ENCODE assay signal across 8 mouse cellular contexts in genomic region chr7:19344237-19344847, GRCm38 (mm10). TPM values are rescaled to one million over a fixed set of nuclear protein-coding genes. Genes with fewer than 3 reads are reported as not detected.
DNase-seq lines count a peak whose midpoint lies in the region; ATAC-seq lines count a peak whose summit lies in the region.

Gene Ercc1 (plus strand): TSS chr7:19344778.

- 27% methylated on average over 12 of the region's 12 CpGs for WGBS in embryonic facial prominence, embryonic 11.5 days
- WGBS in heart, embryonic 13.5 days, result 26% methylated on average over 12 of the region's 12 CpGs

- H3K4me2 ChIP-seq in embryonic facial prominence, embryonic 11.5 days (ENCODE audit: low read depth, low read length), result peak within 1 kb of the TSS; percentile 60
- peak within 1 kb of the TSS; percentile 86 for H3K4me2 ChIP-seq in heart, embryonic 13.5 days

- peak within 1 kb of the TSS; percentile 78 for H3K27ac ChIP-seq in embryonic facial prominence, embryonic 11.5 days (replicated peaks; ENCODE audit: low read depth, low read length)
- H3K27ac ChIP-seq in heart, embryonic 13.5 days (replicated peaks), result peak within 1 kb of the TSS; percentile 78

- no peaks in the 10 kb centered on the region for H3K9me3 ChIP-seq in erythroblast, embryonic 14.5 days (ENCODE audit: control insufficient read depth, low read length)
- H3K9me3 ChIP-seq in embryonic facial prominence, embryonic 11.5 days (replicated peaks; ENCODE audit: control insufficient read depth, low read length), result no peaks in the 10 kb centered on the region
- no peaks in the 10 kb centered on the region for H3K9me3 ChIP-seq in heart, embryonic 13.5 days

- peaks cover 29% of the 10 kb centered on the region for H3K4me1 ChIP-seq in erythroblast, embryonic 14.5 days (ENCODE audit: control insufficient read depth)
- H3K4me1 ChIP-seq in embryonic facial prominence, embryonic 11.5 days (ENCODE audit: control insufficient read depth, insufficient read depth, low read length), result no peaks in the 10 kb centered on the region; the same call in 1 of the 2 replicates
- peaks cover 52% of the 10 kb centered on the region for H3K4me1 ChIP-seq in heart, embryonic 13.5 days

- no peaks in the 10 kb centered on the region; the same call in 1 of the 2 replicates for H3K36me3 ChIP-seq in erythroblast, embryonic 14.5 days (ENCODE audit: control insufficient read depth)
- H3K36me3 ChIP-seq in embryonic facial prominence, embryonic 11.5 days (replicated peaks; ENCODE audit: control insufficient read depth, insufficient read depth, low read depth, low read length), result no peaks in the 10 kb centered on the region
- peaks cover 26% of the 10 kb centered on the region for H3K36me3 ChIP-seq in heart, embryonic 13.5 days

- peak within 1 kb of the TSS; percentile 67 for H3K4me3 ChIP-seq in erythroblast, embryonic 14.5 days (replicated peaks)
- peak within 1 kb of the TSS; percentile 67 for H3K4me3 ChIP-seq in embryonic facial prominence, embryonic 11.5 days (ENCODE audit: low read depth, low read length)
- peak within 1 kb of the TSS; percentile 75 for H3K4me3 ChIP-seq in heart, embryonic 13.5 days

- intact Hi-C loops in left cerebral cortex, postnatal 10 days (cut with DNase I), result loop anchor here (5.0 kb wide), 1 partner anchor 107 kb away; no protein-coding TSS in a partner anchor

- peak; percentile 43 to 49 for DNase-seq in B cell, adult 2 months
- no peak for DNase-seq in embryonic facial prominence, embryonic 11.5 days (ENCODE audit: low spot score)
- no peak for DNase-seq in left cerebral cortex, postnatal 10 days (ENCODE audit: extremely low spot score in 1 of 2, low spot score in 2 of 2)
- no peak for DNase-seq in Muller cell, postnatal 12 days (ENCODE audit: inconsistent ontology term)

- peak within 1 kb of the TSS; percentile 74 for H3K9ac ChIP-seq in embryonic facial prominence, embryonic 11.5 days (replicated peaks; ENCODE audit: low read length)
- H3K9ac ChIP-seq in heart, embryonic 13.5 days, result peak within 1 kb of the TSS; percentile 85

- H3K27me3 ChIP-seq in erythroblast, embryonic 14.5 days (ENCODE audit: control insufficient read depth), result peaks cover 53% of the 10 kb centered on the region
- peaks cover 2% of the 10 kb centered on the region; the same call in 1 of the 2 replicates for H3K27me3 ChIP-seq in embryonic facial prominence, embryonic 11.5 days (ENCODE audit: control insufficient read depth, insufficient read depth, low read length)
- H3K27me3 ChIP-seq in heart, embryonic 13.5 days (replicated peaks), result peaks cover 5% of the 10 kb centered on the region; the same call in 1 of the 2 replicates

- ATAC-seq in erythroblast, adult 5-6 weeks (replicated peaks; ENCODE audit: low FRiP score, poor library complexity, severe bottlenecking), result no peak
- ATAC-seq in embryonic facial prominence, embryonic 11.5 days (replicated peaks; ENCODE audit: insufficient number of reproducible peaks, low FRiP score, low TSS enrichment, low read depth), result no peak
- no peak for ATAC-seq in heart, embryonic 13.5 days (ENCODE audit: extremely low read depth, insufficient number of reproducible peaks, low FRiP score, low TSS enrichment)
- no peak for ATAC-seq in monocyte, adult 5-6 weeks (replicated peaks; ENCODE audit: insufficient number of reproducible peaks, low FRiP score, low TSS enrichment, poor library complexity, severe bottlenecking)

RNA-seq across cellular contexts. Expression of gene Ercc1, which starts in this region (rescaled TPM):
- polyA plus RNA-seq in erythroblast, embryonic 14.5 days (2012), result 3.4 and 3.6 TPM in 2 replicates
- total RNA-seq in erythroblast, adult 5-6 weeks (2015; ENCODE audit: low replicate concordance), result 8.6 and 8.8 TPM in 2 replicates
- total RNA-seq in erythroblast, adult 5-6 weeks (2017; ENCODE audit: low replicate concordance), result 4.6 and 5.2 TPM in 2 replicates
- 87.1 and 94.5 TPM in 2 replicates for polyA plus RNA-seq in embryonic facial prominence, embryonic 11.5 days (2014; fragmentation: Nextera tagmentation; extraction: Ambion mirVana)
- 62.6 and 62.7 TPM in 2 replicates for polyA plus RNA-seq in heart, embryonic 13.5 days (2015; fragmentation: Nextera tagmentation; extraction: Ambion mirVana)
- 10 to 100 TPM; 38.5 to 50.6 TPM for total RNA-seq in left cerebral cortex, postnatal 10 days (2021)
- 15.0 to 19.8 TPM (median 18.0 TPM) in 3 replicates for total RNA-seq in monocyte, adult 5-6 weeks (2017)

Comparison
In these comparisons a context has a peak if more than half of its experiments do, and no peak if none do; other contexts are left out.
1. RNA of gene Ercc1 (polyA plus RNA-seq): 87.1 to 94.5 TPM in embryonic facial prominence, embryonic 11.5 days and 62.6 to 62.7 TPM in heart, embryonic 13.5 days; 3.4 to 3.6 TPM in erythroblast, embryonic 14.5 days; every median in the first group is over 10 times any median in the second.
2. DNase-seq: peak in B cell, adult 2 months (2 of 2); none in embryonic facial prominence, embryonic 11.5 days (single experiment), left cerebral cortex, postnatal 10 days (0 of 2) and Muller cell, postnatal 12 days (single experiment).
3. Peak in every context shown above with its lines, with median percentiles within 50 percentile points of each other: H3K4me3 ChIP-seq.